Comparison of ENCODE assay signal across 22 mouse cellular contexts in genomic region chr3:152898906-152899305, GRCm38 (mm10).
"Had no signal": no experiment of that assay in that cellular context is flagged by ENCODE, and none has a peak within 500 bp of the region (broad histone marks: within the 10 kb centered on the region; RNA-seq: fewer than 3 reads in every experiment).

No protein-coding gene starts in this region.

- H3K4me1 ChIP-seq: kidney, embryonic 15.5 days; limb, embryonic 10.5 days; limb, embryonic 13.5 days; liver, embryonic 12.5 days; liver, embryonic 15.5 days; lung, embryonic 15.5 days; midbrain, embryonic 12.5 days; neural tube, embryonic 13.5 days had no signal

- H3K4me3 ChIP-seq: kidney, embryonic 15.5 days; limb, embryonic 10.5 days; limb, embryonic 13.5 days; liver, embryonic 12.5 days; liver, embryonic 15.5 days; lung, embryonic 15.5 days; midbrain, embryonic 12.5 days; myocyte; neural tube, embryonic 13.5 days had no signal

- H3K9ac ChIP-seq: kidney, embryonic 15.5 days; limb, embryonic 13.5 days; liver, embryonic 12.5 days; liver, embryonic 15.5 days; lung, embryonic 15.5 days; midbrain, embryonic 12.5 days; neural tube, embryonic 13.5 days had no signal

- H3K27ac ChIP-seq: kidney, embryonic 15.5 days; limb, embryonic 10.5 days; limb, embryonic 13.5 days; liver, embryonic 12.5 days; liver, embryonic 15.5 days; lung, embryonic 15.5 days; midbrain, embryonic 12.5 days; neural tube, embryonic 13.5 days had no signal

- H3K27me3 ChIP-seq: kidney, embryonic 15.5 days; limb, embryonic 13.5 days; liver, embryonic 12.5 days; liver, embryonic 15.5 days; lung, embryonic 15.5 days; midbrain, embryonic 12.5 days; neural tube, embryonic 13.5 days had no signal

- H3K36me3 ChIP-seq: kidney, embryonic 15.5 days; limb, embryonic 10.5 days; limb, embryonic 13.5 days; liver, embryonic 12.5 days; liver, embryonic 15.5 days; lung, embryonic 15.5 days; midbrain, embryonic 12.5 days; neural tube, embryonic 13.5 days had no signal

- H3K9me3 ChIP-seq: kidney, embryonic 15.5 days; limb, embryonic 10.5 days; limb, embryonic 13.5 days; liver, embryonic 12.5 days; liver, embryonic 15.5 days; lung, embryonic 15.5 days; midbrain, embryonic 12.5 days; neural tube, embryonic 13.5 days had no signal

- DNase-seq: kidney, adult 8-10 months; kidney, postnatal 10 days; kidney, postnatal 36 days; layer of hippocampus, adult 9-11 months; liver; lung, adult 18-20 months; lung, postnatal 10 days; lung, postnatal 4 days; retina, postnatal 1 day; right cerebral cortex, postnatal 25 days; spleen, adult 18-20 months; thymus, adult 18-20 months; thymus, postnatal 36 days had no signal
